Mouse (Mus musculus) embryo, embryonic 9.5 days (tissue): Measurements from ENCODE around the gene Sox9.
A peak's percentile ranks its signal among the peaks of the same experiment; 100 is the strongest.

Experiments
- DNase-seq: peaks from one replicate; pipeline ENCODE4 v3.0.0-alpha.2; 2017; ENCODE audit errors: extremely low spot score

The Sox9 gene

GRCm38 (mm10) chr11:112798831-112799382 is 16.9 kb downstream of the Sox9 start:
- DNase-seq = no peak

DNA sequence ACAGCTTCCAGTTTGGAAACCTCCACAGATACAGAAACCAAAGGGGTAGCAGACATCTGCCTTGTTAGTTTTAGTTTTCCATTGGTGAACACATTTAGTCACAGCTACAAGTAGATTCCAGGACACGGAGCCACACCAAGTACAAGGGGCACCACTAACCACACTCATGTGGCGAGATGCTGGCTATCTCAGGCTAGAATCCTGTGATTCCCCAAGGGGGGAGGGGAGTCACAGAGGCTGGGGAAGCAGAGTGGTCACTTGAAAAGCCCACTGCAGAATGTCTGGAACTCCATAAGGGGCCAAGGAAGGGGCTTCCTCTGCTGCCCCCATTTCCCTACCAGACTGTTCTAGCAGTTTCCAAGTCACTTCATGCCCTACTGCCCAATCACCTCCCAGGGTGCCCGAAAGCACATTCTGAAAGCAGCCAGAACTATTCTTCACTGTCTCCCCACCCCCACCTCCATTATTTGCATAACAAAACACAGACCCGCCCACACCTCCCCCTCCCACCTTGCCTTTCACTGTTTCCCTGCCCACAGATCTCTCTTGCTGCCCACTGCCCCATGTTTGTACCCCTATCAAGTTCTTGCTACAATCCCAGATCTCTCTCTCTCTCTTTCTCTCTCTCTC is 19.3 kb downstream of the Sox9 start:
- no peak for DNase-seq

DNA sequence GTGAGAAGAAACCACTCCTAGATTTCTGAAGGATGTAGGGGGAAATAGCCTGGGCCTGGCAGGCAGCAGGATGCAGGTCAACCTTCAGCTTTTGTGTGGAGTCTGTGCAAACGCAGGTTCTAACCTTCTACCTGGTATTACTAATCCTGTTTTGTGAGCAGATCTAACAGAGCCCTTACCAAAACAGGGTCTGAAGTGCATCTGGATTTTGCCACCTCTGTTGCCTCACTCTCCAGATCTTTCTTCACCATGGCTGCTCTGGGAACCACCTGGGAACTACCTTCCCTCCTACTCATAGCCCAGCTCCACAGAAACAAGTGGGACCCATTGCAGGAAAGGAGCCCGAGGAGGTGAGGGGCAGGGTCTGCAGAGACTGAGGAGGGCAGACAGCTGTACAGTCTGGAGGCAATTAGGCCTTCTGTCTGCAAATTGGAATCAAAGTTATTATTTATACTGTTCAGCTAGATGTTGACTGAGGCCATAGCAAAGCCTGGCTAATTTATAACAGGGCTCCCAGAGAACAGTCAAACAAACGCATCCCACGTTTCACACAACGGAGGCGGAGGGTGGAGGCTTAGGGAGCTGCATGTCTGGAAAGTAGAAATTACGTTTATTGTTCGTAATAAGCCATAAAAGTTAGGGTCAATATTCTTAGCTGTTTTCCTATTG is 25.9 kb downstream of the Sox9 start:
- no peak for DNase-seq

GRCm38 (mm10) chr11:112810447-112811151 is 28.6 kb downstream of the Sox9 start:
- peak; percentile 44 for DNase-seq

DNA sequence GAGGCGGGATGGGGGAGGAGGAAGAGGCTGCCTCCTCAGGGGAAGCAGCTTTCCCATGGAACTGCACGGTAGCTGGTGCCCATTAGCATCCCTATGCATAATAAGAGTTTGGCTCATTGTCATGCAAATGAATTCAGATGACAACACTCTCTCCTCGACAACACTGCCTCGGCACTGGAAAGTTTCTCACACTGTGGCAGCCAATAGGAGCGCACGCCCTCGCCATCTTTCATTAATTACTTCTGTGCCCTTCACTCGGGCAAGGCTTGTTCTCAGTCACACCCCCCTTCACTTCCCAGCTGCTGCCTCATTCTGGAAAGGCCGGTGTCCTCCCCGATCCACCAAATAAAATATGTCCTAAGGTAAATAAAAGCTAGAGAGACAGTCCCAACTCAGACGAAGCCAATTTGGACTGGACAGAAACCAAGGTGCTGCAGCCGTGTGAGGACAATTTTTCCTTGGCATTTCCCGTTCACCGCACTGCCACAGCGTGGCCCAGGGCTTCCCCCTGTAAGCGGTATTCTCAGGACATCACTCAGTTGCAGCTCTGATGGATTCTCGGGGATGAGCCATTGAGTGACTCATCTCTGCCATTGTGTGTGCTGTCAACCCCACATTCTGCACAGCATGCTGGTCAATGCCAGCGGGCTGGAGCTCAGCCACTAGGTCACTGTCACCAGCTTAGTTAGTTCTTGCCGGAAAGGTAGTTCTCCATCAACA is 29.3 kb downstream of the Sox9 start:
- peak; percentile 58 for DNase-seq

DNA sequence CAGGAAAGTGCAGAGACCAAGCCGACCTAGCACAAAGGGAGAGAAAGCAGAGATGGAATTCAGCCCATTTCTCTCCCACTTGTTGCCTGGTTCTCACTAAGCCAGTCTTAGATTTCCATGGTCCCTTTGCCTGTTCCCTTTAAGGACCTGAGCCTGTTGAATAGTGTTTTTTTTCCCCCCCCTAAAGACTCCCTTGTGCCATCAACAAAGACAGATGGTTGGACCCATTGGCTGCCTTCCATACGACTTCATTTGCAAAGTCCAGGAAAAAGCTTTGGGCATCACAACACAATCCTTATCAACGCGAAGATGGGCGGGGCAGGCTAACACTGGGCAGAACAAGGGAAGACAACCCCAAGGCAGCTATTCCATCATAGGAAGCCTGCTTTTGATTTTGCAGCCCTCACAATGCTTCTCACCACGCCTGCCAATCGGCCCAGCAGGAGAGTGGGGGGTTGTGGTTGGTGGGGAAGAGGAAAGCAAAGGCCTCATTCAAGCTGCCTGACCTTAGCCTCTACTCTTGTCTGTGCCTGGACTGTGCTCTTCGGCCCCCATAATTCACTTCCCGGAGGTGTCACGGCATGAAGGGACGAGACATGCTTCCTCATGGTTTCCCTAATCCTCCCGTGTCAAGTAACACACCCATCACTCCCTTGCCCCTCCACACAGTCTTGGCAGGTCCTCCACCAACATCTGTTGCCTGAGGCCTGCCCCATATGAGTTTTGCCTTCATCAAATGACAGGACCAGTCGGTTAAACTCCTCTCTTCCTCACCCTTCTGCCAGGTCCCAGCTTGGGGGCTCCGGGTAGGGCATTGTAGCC is 36.0 kb downstream of the Sox9 start:
- peak; percentile 47 for DNase-seq

DNA sequence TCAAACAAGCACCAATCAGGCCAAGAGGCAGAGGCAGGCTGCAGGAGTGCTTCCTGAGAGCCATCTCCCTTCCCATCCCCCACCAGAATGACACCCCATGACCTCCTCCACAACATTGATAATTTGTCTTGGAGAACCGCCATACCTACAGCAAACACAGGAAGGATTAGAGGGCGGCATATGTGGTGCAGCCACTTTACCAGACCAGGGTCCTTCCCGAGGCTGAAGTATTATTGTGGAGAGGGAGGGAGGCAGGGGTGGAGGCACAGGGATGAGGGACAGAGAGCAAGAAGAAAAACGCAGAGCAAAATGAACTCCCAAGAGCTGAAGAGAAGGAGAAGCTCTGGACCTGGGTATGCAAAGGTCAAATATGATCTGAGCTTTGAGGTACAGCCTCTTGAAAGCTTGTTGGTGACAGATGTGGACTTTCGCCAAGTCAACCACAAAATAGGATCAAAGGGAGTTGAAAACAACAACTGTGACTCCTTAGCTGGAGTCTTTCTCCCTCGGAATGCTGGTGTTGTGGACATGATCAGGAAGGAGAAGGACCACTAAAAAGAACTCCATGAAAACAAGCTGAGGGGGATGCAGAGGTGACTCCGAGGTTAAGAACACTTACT is 36.7 kb downstream of the Sox9 start:
- DNase-seq = no peak

DNA sequence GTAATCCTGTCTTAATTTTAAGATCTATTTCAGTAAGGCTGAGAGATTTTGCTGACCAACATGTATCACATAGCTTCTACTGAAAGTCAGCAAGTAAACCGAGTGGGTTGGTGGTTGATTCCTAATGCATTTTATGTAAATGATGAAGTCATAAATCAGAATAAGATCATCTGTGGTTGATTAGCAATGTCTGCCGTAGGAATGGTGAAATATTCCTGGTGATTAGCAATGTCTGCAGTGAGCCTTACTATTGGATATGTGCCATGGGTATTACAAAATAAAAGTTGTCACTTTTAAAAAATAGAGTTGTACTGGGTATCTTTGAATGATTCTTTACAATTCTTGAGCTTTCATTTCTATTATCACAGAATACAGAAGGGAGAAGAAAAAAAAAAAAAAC is 39.5 kb downstream of the Sox9 start:
- no peak for DNase-seq

- no peak for DNase-seq
Observed at GRCm38 (mm10) chr11:112824146-112824545, 42.1 kb downstream of the Sox9 start.

- DNase-seq = peak; percentile 64
Observed at GRCm38 (mm10) chr11:112826193-112827043, 44.4 kb downstream of the Sox9 start.

DNA sequence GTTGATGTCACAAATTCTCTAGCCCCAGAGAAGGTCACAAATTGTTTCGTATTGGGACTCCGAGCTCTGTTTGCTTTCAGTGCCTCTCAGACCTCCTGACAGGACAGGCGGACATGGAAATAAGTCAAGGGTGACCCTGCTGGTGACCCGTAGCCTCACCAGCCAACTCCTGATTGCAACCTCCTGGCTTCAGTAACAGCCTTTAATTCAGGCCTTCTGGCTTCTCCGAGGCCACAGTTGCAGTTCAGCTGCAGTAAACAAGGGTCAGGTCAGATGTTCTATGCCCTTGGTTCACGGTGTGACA is 45.0 kb downstream of the Sox9 start:
- DNase-seq = no peak

GRCm38 (mm10) chr11:112828553-112829287 is 46.7 kb downstream of the Sox9 start:
- no peak for DNase-seq

DNA sequence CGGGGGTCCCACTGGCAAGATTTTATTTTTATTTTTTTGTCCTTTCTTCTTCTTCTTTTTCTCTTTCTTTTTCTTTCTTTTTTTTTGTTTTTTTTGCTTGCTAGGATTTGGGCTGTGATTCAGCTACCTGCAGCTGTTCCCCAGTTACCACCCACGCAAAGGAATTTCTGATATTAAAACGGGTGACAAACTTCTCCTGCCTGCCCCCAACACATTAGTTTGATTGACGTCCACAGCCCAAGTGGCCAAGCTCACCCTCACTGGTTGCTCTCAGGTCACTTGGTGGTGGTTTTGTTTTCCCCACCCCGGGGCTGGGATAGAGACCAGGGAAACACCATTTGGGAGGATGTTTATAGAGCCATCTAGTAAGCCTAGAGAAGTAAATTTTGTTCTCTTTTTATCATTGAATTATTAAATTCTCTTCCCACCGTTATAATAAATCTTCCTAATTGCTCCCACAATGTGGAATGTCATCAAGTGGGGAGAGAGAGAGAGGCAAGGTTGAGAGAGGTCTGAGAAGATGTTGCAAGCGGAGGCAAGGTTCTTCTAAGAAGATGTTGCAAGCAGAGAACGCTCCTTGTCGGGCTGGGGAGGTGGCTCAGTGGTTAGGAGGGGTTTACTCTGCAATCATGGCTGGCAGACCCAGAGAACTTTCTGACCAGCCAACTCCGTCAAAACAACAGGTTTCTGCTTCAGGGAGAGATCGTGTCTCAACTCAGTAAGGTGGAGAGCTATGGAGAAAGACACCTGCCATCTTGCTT is 52.4 kb downstream of the Sox9 start:
- no peak for DNase-seq

DNA sequence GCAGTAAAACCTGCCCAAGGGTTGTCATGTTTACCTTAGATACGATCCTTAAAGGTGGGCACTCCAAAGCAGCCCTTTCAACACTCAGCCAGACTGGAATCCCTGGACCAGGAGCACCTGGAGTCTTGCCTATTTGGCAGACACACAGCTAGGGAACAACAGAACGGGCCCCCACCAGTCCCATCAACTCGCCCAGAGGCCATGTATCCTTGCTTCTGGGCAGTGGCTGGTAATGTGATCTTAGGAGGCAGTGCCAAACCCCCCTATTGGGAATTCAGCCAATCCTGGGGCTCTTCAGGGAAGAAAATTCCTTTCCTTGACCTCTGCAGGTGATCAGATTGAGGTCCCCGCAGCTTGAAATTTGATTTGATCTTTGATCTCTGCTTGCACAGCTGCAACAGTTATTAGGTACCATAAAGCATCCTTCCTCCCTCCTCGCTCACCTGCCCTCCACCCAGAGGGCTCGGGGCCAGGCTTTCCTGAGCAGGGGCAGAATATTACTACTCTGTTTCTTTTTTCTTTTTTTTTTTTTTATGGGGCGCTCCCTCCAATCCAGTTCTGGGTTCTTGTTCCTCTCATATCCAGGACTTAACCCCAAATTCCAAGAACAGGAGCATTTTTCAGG is 53.6 kb downstream of the Sox9 start:
- no peak for DNase-seq
